Mouse (Mus musculus): ENCODE results near the gene 2310034G01Rik. TPM values are rescaled to one million over a fixed set of nuclear protein-coding genes. Genes with fewer than 3 reads are reported as not detected.

2310034G01Rik gene
- polyA plus RNA-seq, 1 experiment from 2014 or later: 1.9 TPM

- Histone ChIP-seq H3K4me3 (ENCODE audit: low read length) (peak overlapping the region; percentile 77), H3K9me3 (ENCODE audit: control insufficient read depth, low read length) (no peaks in the 10 kb centered on the region), H3K4me2 (ENCODE audit: low read depth, low read length) (peak overlapping the region; percentile 89), H3K36me3 (ENCODE audit: control insufficient read depth, insufficient read depth, low read length) (peaks cover 3% of the 10 kb centered on the region; the same call in 1 of the 2 replicates), H3K27me3 (ENCODE audit: control insufficient read depth, insufficient read depth, low read depth, low read length) (no peaks in the 10 kb centered on the region), H3K4me1 (replicated peaks; ENCODE audit: control insufficient read depth, insufficient read depth, low read length) (peaks cover 34% of the 10 kb centered on the region), H3K27ac (ENCODE audit: low read length) (no peak overlapping the region), H3K9ac (ENCODE audit: low read length) (peak overlapping the region; percentile 49)
- 5% methylated on average over 10 of the region's 10 CpGs for WGBS
- no peak for ATAC-seq (ENCODE audit: low read depth)
Observed at GRCm38 (mm10) chr19:46394712-46395108, 44.6 kb upstream of the 2310034G01Rik start.

GRCm38 (mm10) chr19:46392018-46392417, 41.9 kb upstream of the 2310034G01Rik start:
- Histone ChIP-seq H3K4me1 (replicated peaks; ENCODE audit: control insufficient read depth, insufficient read depth, low read length) (peaks cover 18% of the 10 kb centered on the region), H3K9ac (ENCODE audit: low read length) (no peak overlapping the region), H3K27ac (ENCODE audit: low read length) (no peak overlapping the region), H3K4me2 (ENCODE audit: low read depth, low read length) (no peak overlapping the region), H3K27me3 (ENCODE audit: control insufficient read depth, insufficient read depth, low read depth, low read length) (no peaks in the 10 kb centered on the region), H3K36me3 (ENCODE audit: control insufficient read depth, insufficient read depth, low read length) (peaks cover 3% of the 10 kb centered on the region; the same call in 1 of the 2 replicates), H3K4me3 (ENCODE audit: low read length) (no peak overlapping the region), H3K9me3 (ENCODE audit: control insufficient read depth, low read length) (no peaks in the 10 kb centered on the region)
- WGBS: 37% methylated on average over 4 of the region's 4 CpGs
- no peak for ATAC-seq (ENCODE audit: low read depth)

- H3K4me1 ChIP-seq (replicated peaks; ENCODE audit: control insufficient read depth, insufficient read depth, low read length): peaks cover 14% of the 10 kb centered on the region
- no peaks in the 10 kb centered on the region for H3K9me3 ChIP-seq (ENCODE audit: control insufficient read depth, low read length)
- no peak for ATAC-seq (ENCODE audit: low read depth)
- H3K27me3 ChIP-seq (ENCODE audit: control insufficient read depth, insufficient read depth, low read depth, low read length): no peaks in the 10 kb centered on the region
- WGBS: 83% methylated on average over 5 of the region's 5 CpGs
- no peak overlapping the region for H3K27ac ChIP-seq (ENCODE audit: low read length)
- peaks cover 4% of the 10 kb centered on the region; the same call in 1 of the 2 replicates for H3K36me3 ChIP-seq (ENCODE audit: control insufficient read depth, insufficient read depth, low read length)
- no peak overlapping the region for H3K9ac ChIP-seq (ENCODE audit: low read length)
- H3K4me2 ChIP-seq (ENCODE audit: low read depth, low read length): no peak overlapping the region
- H3K4me3 ChIP-seq (ENCODE audit: low read length): no peak overlapping the region
Observed at GRCm38 (mm10) chr19:46389872-46390271, 39.8 kb upstream of the 2310034G01Rik start.

GRCm38 (mm10) chr19:46382275-46382674, 32.2 kb upstream of the 2310034G01Rik start:
- Histone ChIP-seq H3K27me3 (ENCODE audit: control insufficient read depth, insufficient read depth, low read depth, low read length) (no peaks in the 10 kb centered on the region), H3K36me3 (ENCODE audit: control insufficient read depth, insufficient read depth, low read length) (peaks cover 66% of the 10 kb centered on the region), H3K9ac (ENCODE audit: low read length) (no peak overlapping the region), H3K9me3 (ENCODE audit: control insufficient read depth, low read length) (no peaks in the 10 kb centered on the region), H3K4me1 (replicated peaks; ENCODE audit: control insufficient read depth, insufficient read depth, low read length) (no peaks in the 10 kb centered on the region), H3K27ac (ENCODE audit: low read length) (no peak overlapping the region), H3K4me3 (ENCODE audit: low read length) (no peak overlapping the region), H3K4me2 (ENCODE audit: low read depth, low read length) (no peak overlapping the region)
- no peak for ATAC-seq (ENCODE audit: low read depth)
- 86% methylated on average over 9 of the region's 9 CpGs for WGBS

- Histone ChIP-seq H3K27ac (ENCODE audit: low read length) (no peak overlapping the region), H3K4me1 (replicated peaks; ENCODE audit: control insufficient read depth, insufficient read depth, low read length) (peaks cover 5% of the 10 kb centered on the region; the same call in 1 of the 2 replicates), H3K4me3 (ENCODE audit: low read length) (no peak overlapping the region), H3K36me3 (ENCODE audit: control insufficient read depth, insufficient read depth, low read length) (peaks cover 37% of the 10 kb centered on the region), H3K9me3 (ENCODE audit: control insufficient read depth, low read length) (no peaks in the 10 kb centered on the region), H3K27me3 (ENCODE audit: control insufficient read depth, insufficient read depth, low read depth, low read length) (no peaks in the 10 kb centered on the region), H3K9ac (ENCODE audit: low read length) (no peak overlapping the region), H3K4me2 (ENCODE audit: low read depth, low read length) (no peak overlapping the region)
- WGBS: 27% methylated on average over 4 of the region's 4 CpGs
- ATAC-seq (ENCODE audit: low read depth): no peak
Observed at GRCm38 (mm10) chr19:46375891-46376290, 25.8 kb upstream of the 2310034G01Rik start.

- WGBS: 50% methylated on average over 5 of the region's 5 CpGs
- no peak overlapping the region for H3K27ac ChIP-seq (ENCODE audit: low read length)
- no peaks in the 10 kb centered on the region for H3K27me3 ChIP-seq (ENCODE audit: control insufficient read depth, insufficient read depth, low read depth, low read length)
- H3K4me3 ChIP-seq (ENCODE audit: low read length): no peak overlapping the region
- no peak overlapping the region for H3K4me2 ChIP-seq (ENCODE audit: low read depth, low read length)
- H3K36me3 ChIP-seq (ENCODE audit: control insufficient read depth, insufficient read depth, low read length): peaks cover 33% of the 10 kb centered on the region
- H3K9me3 ChIP-seq (ENCODE audit: control insufficient read depth, low read length): no peaks in the 10 kb centered on the region
- no peak overlapping the region for H3K9ac ChIP-seq (ENCODE audit: low read length)
- H3K4me1 ChIP-seq (replicated peaks; ENCODE audit: control insufficient read depth, insufficient read depth, low read length): peaks cover 5% of the 10 kb centered on the region; the same call in 1 of the 2 replicates
- no peak for ATAC-seq (ENCODE audit: low read depth)
Observed at GRCm38 (mm10) chr19:46375489-46375888, 25.4 kb upstream of the 2310034G01Rik start.

- Histone ChIP-seq H3K27ac (ENCODE audit: low read length) (no peak overlapping the region), H3K36me3 (ENCODE audit: control insufficient read depth, insufficient read depth, low read length) (peaks cover 24% of the 10 kb centered on the region), H3K9me3 (ENCODE audit: control insufficient read depth, low read length) (no peaks in the 10 kb centered on the region), H3K4me1 (replicated peaks; ENCODE audit: control insufficient read depth, insufficient read depth, low read length) (peaks cover 5% of the 10 kb centered on the region; the same call in 1 of the 2 replicates), H3K27me3 (ENCODE audit: control insufficient read depth, insufficient read depth, low read depth, low read length) (no peaks in the 10 kb centered on the region), H3K4me2 (ENCODE audit: low read depth, low read length) (no peak overlapping the region), H3K4me3 (ENCODE audit: low read length) (no peak overlapping the region), H3K9ac (ENCODE audit: low read length) (no peak overlapping the region)
- ATAC-seq (ENCODE audit: low read depth): peak; percentile 42
- WGBS: 44% methylated on average over 21 of the region's 21 CpGs
Observed at GRCm38 (mm10) chr19:46374477-46375088, 24.5 kb upstream of the 2310034G01Rik start.

GRCm38 (mm10) chr19:46369204-46369603, 19.1 kb upstream of the 2310034G01Rik start:
- no peak overlapping the region for H3K4me2 ChIP-seq (ENCODE audit: low read depth, low read length)
- ATAC-seq (ENCODE audit: low read depth): peak; percentile 54; the same call in 1 of the 2 replicates
- no peak overlapping the region for H3K4me3 ChIP-seq (ENCODE audit: low read length)
- no peaks in the 10 kb centered on the region for H3K4me1 ChIP-seq (replicated peaks; ENCODE audit: control insufficient read depth, insufficient read depth, low read length)
- 16% methylated on average over 4 of the region's 4 CpGs for WGBS
- no peaks in the 10 kb centered on the region for H3K27me3 ChIP-seq (ENCODE audit: control insufficient read depth, insufficient read depth, low read depth, low read length)
- no peak overlapping the region for H3K9ac ChIP-seq (ENCODE audit: low read length)
- H3K9me3 ChIP-seq (ENCODE audit: control insufficient read depth, low read length): no peaks in the 10 kb centered on the region
- H3K27ac ChIP-seq (ENCODE audit: low read length): no peak overlapping the region
- no peaks in the 10 kb centered on the region for H3K36me3 ChIP-seq (ENCODE audit: control insufficient read depth, insufficient read depth, low read length)

- Histone ChIP-seq H3K4me3 (ENCODE audit: low read length) (no peak overlapping the region), H3K4me2 (ENCODE audit: low read depth, low read length) (no peak overlapping the region), H3K9ac (ENCODE audit: low read length) (no peak overlapping the region), H3K27ac (ENCODE audit: low read length) (no peak overlapping the region), H3K4me1 (replicated peaks; ENCODE audit: control insufficient read depth, insufficient read depth, low read length) (no peaks in the 10 kb centered on the region), H3K27me3 (ENCODE audit: control insufficient read depth, insufficient read depth, low read depth, low read length) (no peaks in the 10 kb centered on the region), H3K9me3 (ENCODE audit: control insufficient read depth, low read length) (no peaks in the 10 kb centered on the region), H3K36me3 (ENCODE audit: control insufficient read depth, insufficient read depth, low read length) (no peaks in the 10 kb centered on the region)
- no peak for ATAC-seq (ENCODE audit: low read depth)
- WGBS: 83% methylated on average over 23 of the region's 23 CpGs
Observed at GRCm38 (mm10) chr19:46367798-46368590, 17.9 kb upstream of the 2310034G01Rik start.

Data from lung, embryonic 16.5 days (tissue).